Mouse (Mus musculus) midbrain, postnatal 0 days (tissue): ENCODE data around the gene Mvp. TPM values are rescaled to one million over a fixed set of nuclear protein-coding genes. Genes with fewer than 3 reads are reported as not detected.
A peak's percentile ranks its signal among the peaks of the same experiment; 100 is the strongest.

Source experiments
- ATAC-seq: fragments of 200-750 bp; cut with Nextera tagmentation; 2 replicates; pipeline ENCODE4 v1.8.0; 2017; ENCODE audit warnings: moderate number of reproducible peaks, mild to moderate bottlenecking, moderate TSS enrichment, moderate library complexity; ENCODE audit not compliant: low FRiP score
- DNase-seq: peaks from one replicate; pipeline ENCODE4 v3.0.0-alpha.2; 2015; ENCODE audit warnings: low spot score
- H3K27ac ChIP-seq: fragments of 300-500 bp; sonication (generic); 2 replicates; pipeline ENCODE4 v1.5.1; 2014; ENCODE audit warnings: low read depth, mild to moderate bottlenecking, low read length, mixed read lengths
- H3K27me3 ChIP-seq: fragments of 300-500 bp; sonication (generic); 2 replicates; pipeline ENCODE4 v1.6.1; 2014; ENCODE audit warnings: low read length, control low read depth, mixed read lengths; ENCODE audit not compliant: insufficient read depth
- H3K36me3 ChIP-seq: fragments of 300-500 bp; sonication (generic); 2 replicates; pipeline ENCODE4 v1.6.1; 2014; ENCODE audit warnings: low read length, control low read depth, mixed read lengths; ENCODE audit not compliant: insufficient read depth
- H3K4me1 ChIP-seq: fragments of 300-500 bp; sonication (generic); 2 replicates; pipeline ENCODE4 v1.6.1; 2014; ENCODE audit warnings: mild to moderate bottlenecking, control low read depth, antibody characterized with exemption, low read length, mixed read lengths; ENCODE audit not compliant: insufficient read depth
- H3K4me2 ChIP-seq: fragments of 300-500 bp; sonication (generic); 2 replicates; pipeline ENCODE4 v1.6.1; 2014; ENCODE audit warnings: low read depth, mild to moderate bottlenecking, low read length, mixed read lengths; ENCODE audit not compliant: poor library complexity, severe bottlenecking
- H3K4me3 ChIP-seq: fragments of 300-500 bp; sonication (generic); 2 replicates; pipeline ENCODE4 v1.5.1; 2014; ENCODE audit warnings: low read depth, mild to moderate bottlenecking, low read length, moderate library complexity
- H3K9ac ChIP-seq: fragments of 300-500 bp; sonication (generic); replicated peaks from 2 replicates; pipeline ENCODE4 v1.6.1; 2014; ENCODE audit warnings: mild to moderate bottlenecking, low read length, moderate library complexity, mixed read lengths; ENCODE audit not compliant: poor library complexity, severe bottlenecking
- H3K9me3 ChIP-seq: fragments of 300-500 bp; sonication (generic); 2 replicates; pipeline ENCODE4 v1.6.1; 2016; ENCODE audit warnings: low read length, control low read depth
- CTCF ChIP-seq: IDR thresholded peaks from 2 replicates; pipeline ENCODE4 v1.5.1; 2016; ENCODE audit warnings: antibody characterized with exemption, mild to moderate bottlenecking
- WGBS: fragments of 180-500 bp; shearing (Covaris S2); extraction: QIAGEN DNeasy Blood & Tissue Kit; methylation state at CpG from one replicate; pipeline ENCODE4 v1.1.7; 2014; 5-methylcytosine and 5-hydroxymethylcytosine counted together
- polyA plus RNA-seq: library from polyadenylated mRNA; unstranded; fragments of >200 nt; fragmentation: Nextera tagmentation; extraction: Ambion mirVana; gene quantifications from 2 replicates; pipeline ENCODE4 v1.2.1, GENCODE M21; 2015
- total RNA-seq: library from RNA; depleted of rRNA; stranded (reverse); fragments of >200 nt; gene quantifications from 2 replicates; pipeline ENCODE4 v1.2.3, GENCODE M21; 2014

Mvp gene
- total and polyA plus RNA-seq, 2 experiments from 2014 or later = 4.2 to 4.4 TPM

DNA sequence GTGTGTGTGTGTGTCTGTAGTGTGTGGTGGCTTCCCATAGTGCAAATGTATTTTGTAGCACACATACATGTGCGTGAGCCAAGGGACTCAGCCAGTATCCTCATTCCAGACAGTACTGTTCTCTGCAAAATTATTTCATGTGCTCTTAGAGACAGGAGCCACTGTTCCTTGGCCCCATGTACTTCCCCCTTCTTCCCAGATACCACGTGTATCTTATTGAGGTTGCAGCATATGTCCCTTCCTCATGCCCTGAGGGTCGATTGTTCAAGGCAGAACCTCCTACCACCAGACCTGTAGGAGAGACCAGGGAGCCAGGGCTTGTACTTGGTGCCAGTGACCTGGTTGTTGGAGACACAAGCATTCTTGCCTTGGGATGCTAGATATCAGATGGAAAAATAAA lies 59.3 kb downstream of the Mvp start:
- Histone ChIP-seq H3K9ac (no peak overlapping the region), H3K4me2 (no peak overlapping the region), H3K27me3 (no peaks in the 10 kb centered on the region), H3K4me3 (no peak overlapping the region), H3K36me3 (peaks cover 42% of the 10 kb centered on the region), H3K4me1 (peaks cover 12% of the 10 kb centered on the region), H3K27ac (no peak overlapping the region), H3K9me3 (no peaks in the 10 kb centered on the region)
- ATAC-seq (no peak), DNase-seq (no peak)
- WGBS = 68% methylated on average over 3 of the region's 3 CpGs
- TF ChIP-seq CTCF = no peak

DNA sequence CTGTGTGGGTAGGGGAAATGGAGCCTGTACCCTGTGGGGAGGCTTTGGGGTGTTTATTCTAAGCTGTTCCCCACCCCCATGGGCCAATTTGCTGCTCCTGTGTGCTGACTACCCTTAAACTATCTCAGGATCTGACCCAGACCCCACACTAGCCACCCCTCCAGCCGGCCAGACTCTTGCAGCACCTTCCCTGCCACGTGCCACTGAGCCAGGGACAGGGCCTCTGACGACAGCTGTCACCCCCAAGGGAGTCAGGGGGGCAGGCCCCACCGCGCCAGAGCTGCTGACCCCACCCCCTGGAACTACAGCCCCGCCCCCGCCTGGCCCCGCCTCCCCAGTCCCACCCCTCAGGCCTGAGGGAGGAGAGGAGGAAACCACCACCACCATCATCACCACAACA lies 61.8 kb downstream of the Mvp start:
- H3K36me3 ChIP-seq = peaks cover 25% of the 10 kb centered on the region
- DNase-seq = no peak
- peak overlapping the region; percentile 95 for H3K4me2 ChIP-seq
- no peak for TF ChIP-seq CTCF
- 2% methylated on average over 8 of the region's 8 CpGs for WGBS
- H3K4me3 ChIP-seq = peak overlapping the region; percentile 63
- peaks cover 19% of the 10 kb centered on the region for H3K4me1 ChIP-seq
- no peaks in the 10 kb centered on the region for H3K9me3 ChIP-seq
- peak overlapping the region; percentile 86 for H3K9ac ChIP-seq
- no peaks in the 10 kb centered on the region for H3K27me3 ChIP-seq
- no peak for ATAC-seq
- no peak overlapping the region for H3K27ac ChIP-seq

DNA sequence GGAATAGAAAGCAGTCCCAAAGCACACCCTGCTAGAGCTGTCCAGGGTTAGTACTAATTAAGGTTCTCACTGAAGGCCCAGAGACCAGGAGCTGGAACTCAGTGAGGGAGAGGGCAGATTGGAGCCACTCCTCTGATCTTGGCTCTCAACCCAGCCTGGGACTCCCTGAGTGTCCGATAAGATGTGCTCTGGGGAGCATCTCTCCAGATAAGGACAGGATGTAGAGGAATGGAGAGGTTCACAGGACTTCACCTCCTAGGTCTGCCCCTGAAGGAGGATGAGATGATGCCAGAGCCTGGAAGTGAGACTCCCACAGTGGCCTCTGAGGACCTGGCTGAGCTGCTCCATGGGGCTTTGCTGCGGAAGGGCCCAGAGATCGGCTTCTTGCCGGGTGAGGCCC lies 62.7 kb downstream of the Mvp start:
- Histone ChIP-seq H3K4me1 (peaks cover 19% of the 10 kb centered on the region), H3K4me2 (peak overlapping the region; percentile 95), H3K4me3 (peak overlapping the region; percentile 63), H3K27me3 (no peaks in the 10 kb centered on the region), H3K36me3 (peaks cover 17% of the 10 kb centered on the region), H3K9ac (peak overlapping the region; percentile 86), H3K27ac (no peak overlapping the region), H3K9me3 (no peaks in the 10 kb centered on the region)
- DNase-seq = no peak
- WGBS = 18% methylated on average over 4 of the region's 4 CpGs
- TF ChIP-seq CTCF = no peak
- ATAC-seq = no peak

DNA sequence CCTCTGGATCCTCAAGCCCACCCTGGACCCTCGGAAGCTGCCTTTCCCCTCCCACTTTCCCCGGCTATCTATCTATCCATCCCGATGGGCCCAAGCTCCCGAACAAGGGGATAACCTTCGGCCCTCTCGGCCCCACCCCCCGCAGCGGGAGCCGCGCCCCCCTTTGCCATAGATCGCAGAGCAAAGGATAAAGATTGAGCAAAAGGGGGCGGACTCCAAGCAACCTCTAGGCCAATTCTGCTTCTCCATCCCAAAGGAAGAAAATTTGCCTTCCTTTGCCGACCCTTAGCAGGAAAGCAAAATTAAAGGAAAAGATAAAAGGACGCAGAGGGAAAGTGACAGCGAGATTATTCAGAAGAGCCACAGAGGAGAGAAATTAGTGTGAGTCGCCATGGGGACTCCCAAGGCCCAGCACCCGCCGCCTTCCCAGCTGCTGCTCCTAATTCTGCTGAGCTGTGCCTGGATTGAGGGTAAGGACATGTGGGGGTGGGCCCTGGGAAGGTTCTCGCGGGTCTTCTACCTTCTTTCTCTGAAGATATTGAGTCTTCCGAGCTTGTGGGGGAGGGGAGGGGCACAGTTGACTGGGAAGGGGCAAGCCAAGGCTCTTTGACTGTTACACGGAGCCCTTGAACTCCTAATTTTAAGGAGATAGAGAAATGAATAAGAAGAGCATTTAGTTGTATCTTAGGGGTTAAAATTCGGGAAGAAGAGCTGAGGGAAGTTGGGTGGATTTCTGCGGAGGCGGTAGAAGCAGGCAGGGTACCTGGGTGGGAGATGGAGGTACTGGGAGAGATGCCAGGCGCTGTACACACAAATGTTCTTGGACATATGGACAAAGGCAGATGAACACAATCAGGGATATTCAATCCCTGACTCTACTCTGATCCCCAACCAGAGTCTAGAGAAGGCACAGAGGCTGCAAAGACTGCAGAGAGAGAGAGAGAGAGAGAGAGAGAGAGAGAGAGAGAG lies 63.5 kb downstream of the Mvp start:
- Histone ChIP-seq H3K36me3 (peaks cover 21% of the 10 kb centered on the region), H3K4me1 (peaks cover 19% of the 10 kb centered on the region), H3K4me3 (peak overlapping the region; percentile 63), H3K9ac (peak overlapping the region; percentile 86), H3K4me2 (peak overlapping the region; percentile 95), H3K9me3 (no peaks in the 10 kb centered on the region), H3K27me3 (no peaks in the 10 kb centered on the region), H3K27ac (peak overlapping the region; percentile 95)
- WGBS = 2% methylated on average over 26 of the region's 26 CpGs
- DNase-seq (peak; percentile 40), ATAC-seq (peak; percentile 4; the same call in 1 of the 2 replicates)
- TF ChIP-seq CTCF = 0 out of 2 replicates have a peak, but pooled peaks have one; percentile 19

DNA sequence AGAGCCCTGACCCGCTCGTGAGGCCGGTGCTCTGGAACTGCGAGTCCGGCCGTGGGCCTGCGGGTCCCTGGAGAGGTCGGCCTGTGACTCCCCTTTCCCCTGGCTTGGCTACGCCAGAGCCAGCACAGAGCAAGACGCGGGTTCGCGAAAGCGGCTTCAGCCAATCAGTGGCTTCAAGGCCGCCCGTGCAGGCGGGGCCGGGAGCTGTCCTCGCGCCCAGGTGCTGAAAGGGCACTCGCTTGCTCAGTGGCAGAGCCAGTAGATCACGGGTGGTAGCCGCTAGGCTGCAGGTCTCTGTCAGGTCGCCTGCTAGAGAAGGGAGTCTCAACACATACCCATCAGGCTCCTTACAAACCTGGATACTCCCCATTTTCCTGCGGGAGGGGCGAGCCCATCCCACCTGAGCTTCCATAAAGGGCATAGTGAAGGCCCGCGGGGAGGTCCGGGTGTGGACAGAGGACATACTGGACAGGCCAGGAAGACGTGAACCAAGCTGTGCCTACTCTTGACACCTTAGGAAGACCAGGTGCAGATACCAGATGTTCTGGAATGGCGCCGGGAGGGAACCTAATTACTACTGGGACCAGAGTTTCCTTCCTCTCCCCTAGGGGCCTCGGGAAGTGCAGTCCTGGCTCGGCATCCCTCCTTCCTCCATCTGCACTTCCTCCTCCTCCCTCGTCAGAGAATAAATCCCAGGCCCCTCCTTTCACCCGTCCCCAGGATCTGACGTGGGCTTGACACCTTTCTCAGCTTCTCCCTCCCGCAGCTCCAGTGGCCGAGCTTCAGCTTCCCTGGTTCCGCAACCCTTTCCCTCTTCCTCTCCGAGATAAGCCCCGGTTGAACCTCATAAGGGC lies 64.4 kb downstream of the Mvp start, which contains the start of gene Sez6l2:
Gene Sez6l2 (plus strand): TSS at position 771 of the 854 bp plus-strand sequence.
- Histone ChIP-seq H3K27me3 (no peaks in the 10 kb centered on the region), H3K9me3 (no peaks in the 10 kb centered on the region), H3K4me3 (peak within 1 kb of the TSS; percentile 63), H3K4me2 (peak within 1 kb of the TSS; percentile 95), H3K4me1 (peaks cover 19% of the 10 kb centered on the region), H3K36me3 (peaks cover 19% of the 10 kb centered on the region), H3K9ac (peak within 1 kb of the TSS; percentile 86), H3K27ac (peak within 1 kb of the TSS; percentile 95)
- under 1% methylated on average over 40 of the region's 42 CpGs for WGBS
- DNase-seq (peak; percentile 91), ATAC-seq (peak; percentile 91)
- TF ChIP-seq CTCF = no peak
